Mouse (Mus musculus) natural killer cell, adult 2 months (primary cell): ENCODE results near the gene Gabra5.

Source experiments
- DNase-seq, 2 experiments: peaks; one replicate each; pipeline ENCODE4 v3.0.0; 2022; ENCODE audit warnings: low spot score in 2 of 2

Gene Gabra5

GRCm38 (mm10) chr7:57509681-57510141 lies at the start of gene Gabra5:
Gene Gabra5, minus strand, starts transcription at chr7:57510059.
- no peak for DNase-seq

GRCm38 (mm10) chr7:57538565-57538964 lies 28.7 kb upstream of the Gabra5 start:
- no peak for DNase-seq

GRCm38 (mm10) chr7:57532676-57533075 lies 22.8 kb upstream of the Gabra5 start:
- DNase-seq: no peak

GRCm38 (mm10) chr7:57529954-57530353 lies 20.1 kb upstream of the Gabra5 start:
- no peak for DNase-seq

GRCm38 (mm10) chr7:57529451-57529850 lies 19.6 kb upstream of the Gabra5 start:
- DNase-seq: no peak

GRCm38 (mm10) chr7:57512955-57513354 lies 3.1 kb upstream of the Gabra5 start:
- DNase-seq: no peak

- DNase-seq: no peak
Observed at GRCm38 (mm10) chr7:57508860-57509632, 813 bp downstream of the Gabra5 start.

GRCm38 (mm10) chr7:57502809-57503208 lies 7.0 kb downstream of the Gabra5 start:
- no peak for DNase-seq

- DNase-seq: no peak
Observed at GRCm38 (mm10) chr7:57491795-57492194, 18.1 kb downstream of the Gabra5 start.

- DNase-seq: no peak
Observed at GRCm38 (mm10) chr7:57486907-57487306, 23.0 kb downstream of the Gabra5 start.

- no peak for DNase-seq
Observed at GRCm38 (mm10) chr7:57482896-57483295, 27.0 kb downstream of the Gabra5 start.

GRCm38 (mm10) chr7:57473811-57474525 lies 35.9 kb downstream of the Gabra5 start:
- no peak for DNase-seq

- DNase-seq: no peak
Observed at GRCm38 (mm10) chr7:57471316-57471715, 38.5 kb downstream of the Gabra5 start.

GRCm38 (mm10) chr7:57460354-57460753 lies 49.5 kb downstream of the Gabra5 start:
- DNase-seq: no peak

- no peak for DNase-seq
Observed at GRCm38 (mm10) chr7:57448239-57448638, 61.6 kb downstream of the Gabra5 start.

- DNase-seq: no peak
Observed at GRCm38 (mm10) chr7:57422675-57423074, 87.2 kb downstream of the Gabra5 start.

- no peak for DNase-seq
Observed at GRCm38 (mm10) chr7:57421044-57421443, 88.8 kb downstream of the Gabra5 start.

- no peak for DNase-seq
Observed at GRCm38 (mm10) chr7:57419392-57419791, 90.5 kb downstream of the Gabra5 start, which contains the start of gene Gabrb3. Gene Gabrb3, plus strand, starts transcription at chr7:57419692.

- no peak for DNase-seq
Observed at GRCm38 (mm10) chr7:57412896-57413295, 97.0 kb downstream of the Gabra5 start.

GRCm38 (mm10) chr7:57411163-57411562 lies 98.7 kb downstream of the Gabra5 start:
- DNase-seq: no peak

- no peak for DNase-seq
Observed at GRCm38 (mm10) chr7:57393551-57393950, 116.3 kb downstream of the Gabra5 start.

- DNase-seq: no peak
Observed at GRCm38 (mm10) chr7:57390046-57390445, 119.8 kb downstream of the Gabra5 start.

- no peak for DNase-seq
Observed at GRCm38 (mm10) chr7:57387341-57387654, 122.6 kb downstream of the Gabra5 start.
